Mouse (Mus musculus): ENCODE measurements around the gene Hdhd5.

- TF ChIP-seq CTCF (IDR thresholded peaks at IDR 0.05; ENCODE audit: low read depth) (no peak), EP300 (IDR thresholded peaks at IDR 0.05; ENCODE audit: low read depth) (no peak)
These were observed 46.1 kb downstream of the Hdhd5 start for GRCm38 (mm10) chr6:120485038-120485437.

Data from heart, postnatal 0 days (tissue).